Mouse (Mus musculus) lung, postnatal 36 days (tissue): ENCODE measurements around the gene Majin.

Source experiments
- DNase-seq: peaks from one replicate; pipeline ENCODE4 v3.0.0; 2022; ENCODE audit warnings: mixed read lengths

Majin gene

GRCm38 (mm10) chr19:6264945-6265344, 80.8 kb downstream of the Majin start:
- DNase-seq: no peak

- DNase-seq: peak; percentile 40
Measured at GRCm38 (mm10) chr19:6265727-6266182, 81.6 kb downstream of the Majin start.

GRCm38 (mm10) chr19:6267306-6268169, 83.3 kb downstream of the Majin start:
- DNase-seq: peak; percentile 70

- peak; percentile 96 for DNase-seq
Measured at GRCm38 (mm10) chr19:6268170-6268528, 84.0 kb downstream of the Majin start.

GRCm38 (mm10) chr19:6268670-6269132, 84.5 kb downstream of the Majin start:
- DNase-seq: peak; percentile 84

- DNase-seq: no peak
Measured at GRCm38 (mm10) chr19:6269798-6270475, 85.7 kb downstream of the Majin start.

GRCm38 (mm10) chr19:6270661-6271060, 86.5 kb downstream of the Majin start:
- no peak for DNase-seq

- no peak for DNase-seq
Measured at GRCm38 (mm10) chr19:6271206-6271605, 87.0 kb downstream of the Majin start.

GRCm38 (mm10) chr19:6272053-6272452, 87.9 kb downstream of the Majin start:
- DNase-seq: no peak

- peak; percentile 41 for DNase-seq
Measured at GRCm38 (mm10) chr19:6272738-6273137, 88.5 kb downstream of the Majin start.

GRCm38 (mm10) chr19:6273592-6273991, 89.4 kb downstream of the Majin start:
- DNase-seq: no peak
